Comparison of ENCODE assay signal across 15 mouse cellular contexts in the genomic region with DNA sequence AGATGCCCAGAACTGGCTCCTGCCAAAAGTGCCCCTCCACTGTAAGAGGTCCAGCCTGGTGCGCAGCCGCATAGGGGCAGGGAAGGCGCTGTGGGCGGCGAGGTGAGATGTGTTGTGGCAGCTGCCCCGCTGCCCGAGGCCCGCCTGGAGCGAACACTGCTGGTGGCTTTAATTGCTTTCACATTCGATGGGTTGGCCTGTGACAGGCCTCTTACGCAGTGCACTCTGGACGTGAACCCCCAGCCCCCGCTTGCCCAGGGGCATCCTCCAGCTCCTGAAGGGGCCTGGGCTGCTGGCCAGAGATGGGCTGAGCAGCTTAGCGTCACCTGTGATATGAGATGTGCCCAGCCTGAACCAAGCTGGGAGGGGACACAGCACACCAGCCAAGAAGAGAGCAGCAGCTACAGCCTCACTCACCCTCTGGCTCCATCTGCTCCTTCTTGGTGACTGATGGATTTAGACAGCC. TPM values are rescaled to one million over a fixed set of nuclear protein-coding genes. Genes with fewer than 3 reads are reported as not detected.
DNase-seq lines count a peak whose midpoint lies in the region; ATAC-seq lines count a peak whose summit lies in the region.
"Had no signal": no experiment of that assay in that cellular context is flagged by ENCODE, and none has a peak within 500 bp of the region (broad histone marks: within the 10 kb centered on the region; RNA-seq: fewer than 3 reads in every experiment).

No protein-coding gene starts in this region.

- no peaks in the 10 kb centered on the region for H3K9me3 ChIP-seq in midbrain, embryonic 13.5 days
- no peaks in the 10 kb centered on the region for H3K9me3 ChIP-seq in midbrain, embryonic 10.5 days (replicated peaks)
- H3K9me3 ChIP-seq: forebrain, embryonic 12.5 days had no signal

- H3K27me3 ChIP-seq in midbrain, embryonic 13.5 days = peaks cover 16% of the 10 kb centered on the region
- peaks cover 23% of the 10 kb centered on the region for H3K27me3 ChIP-seq in midbrain, embryonic 10.5 days (ENCODE audit: low read depth, poor library complexity, severe bottlenecking)

- peak; percentile 38; the same call in 1 of the 2 replicates for ATAC-seq in midbrain, embryonic 13.5 days

- DNase-seq in heart, adult 11 months = peak; percentile 86
- no peak for DNase-seq in heart, adult 9 months (ENCODE audit: low spot score in 2 of 2)
- no peak for DNase-seq in midbrain, embryonic 10.5 days (ENCODE audit: low spot score)
- peak; percentile 59 to 66 for DNase-seq in cerebellum, postnatal 25 days
- no peak for DNase-seq in thymus, postnatal 25 days
- no peak for DNase-seq in ovary, postnatal 14 days (ENCODE audit: low spot score)
- DNase-seq: heart, adult 2 months; lung, adult 2 months; right cerebral cortex, postnatal 25 days; thymus, postnatal 4 days had no signal

- H3K4me2 ChIP-seq in midbrain, embryonic 13.5 days (replicated peaks) = no peak overlapping the region
- H3K4me2 ChIP-seq: forebrain, embryonic 12.5 days had no signal

- peaks cover 45% of the 10 kb centered on the region for H3K36me3 ChIP-seq in midbrain, embryonic 13.5 days
- H3K36me3 ChIP-seq in midbrain, embryonic 10.5 days = peaks cover 55% of the 10 kb centered on the region

- no peak overlapping the region for H3K9ac ChIP-seq in midbrain, embryonic 13.5 days (replicated peaks)
- H3K9ac ChIP-seq: forebrain, embryonic 12.5 days had no signal

- 0 out of 2 replicates have a peak, but pooled peaks cover 12% of the 10 kb centered on the region for H3K4me1 ChIP-seq in midbrain, embryonic 13.5 days (replicated peaks)
- 0 out of 2 replicates have a peak, but pooled peaks cover 2% of the 10 kb centered on the region for H3K4me1 ChIP-seq in midbrain, embryonic 10.5 days
- H3K4me1 ChIP-seq: forebrain, embryonic 12.5 days had no signal

- H3K4me3 ChIP-seq in midbrain, embryonic 13.5 days (replicated peaks) = no peak overlapping the region
- H3K4me3 ChIP-seq in midbrain, embryonic 10.5 days = no peak overlapping the region
- H3K4me3 ChIP-seq: forebrain, embryonic 12.5 days; heart, adult 2 months had no signal

- WGBS in midbrain, embryonic 13.5 days = 78% methylated on average over 14 of the region's 14 CpGs
- whole genome bisulfite sequencing in midbrain, embryonic 10.5 days = 90% methylated on average over 14 of the region's 14 CpGs

- no peak overlapping the region for H3K27ac ChIP-seq in midbrain, embryonic 13.5 days
- no peak overlapping the region for H3K27ac ChIP-seq in midbrain, embryonic 10.5 days (replicated peaks)
- H3K27ac ChIP-seq: forebrain, embryonic 12.5 days; heart, adult 2 months had no signal

RNA-seq across cellular contexts. Expression of a gene that starts 5.3 kb away (rescaled TPM):
- polyA plus RNA-seq in midbrain, embryonic 13.5 days (2015; fragmentation: Nextera tagmentation; extraction: Ambion mirVana) = 0.48 and 0.62 TPM in 2 replicates
- 0.06 and 0.19 TPM in 2 replicates for polyA plus RNA-seq in midbrain, embryonic 10.5 days (2016; fragmentation: Nextera tagmentation; extraction: Ambion mirVana)
- polyA plus RNA-seq: heart, postnatal 0 days; large intestine, adult 2 months; lung, adult 2 months had no signal

RNA-seq across cellular contexts. Expression of a gene that starts 12.9 kb away (rescaled TPM):
- 0.12 TPM in 1 of 2 replicates, not detected in the other for polyA plus RNA-seq in midbrain, embryonic 13.5 days (2015; fragmentation: Nextera tagmentation; extraction: Ambion mirVana)
- 0.34 TPM in 1 of 2 replicates, not detected in the other for polyA plus RNA-seq in midbrain, embryonic 10.5 days (2016; fragmentation: Nextera tagmentation; extraction: Ambion mirVana)
- polyA plus RNA-seq: heart, postnatal 0 days; intestine, embryonic 14.5 days; large intestine, adult 2 months had no signal

RNA-seq across cellular contexts. Expression of a gene that starts 12.9 kb away (rescaled TPM):
- polyA plus RNA-seq in midbrain, embryonic 13.5 days (2015; fragmentation: Nextera tagmentation; extraction: Ambion mirVana) = 56.9 and 58.0 TPM in 2 replicates
- polyA plus RNA-seq in midbrain, embryonic 10.5 days (2016; fragmentation: Nextera tagmentation; extraction: Ambion mirVana) = 64.8 and 67.8 TPM in 2 replicates

RNA-seq across cellular contexts. Expression of a gene that starts 28.0 kb away (rescaled TPM):
- polyA plus RNA-seq in midbrain, embryonic 13.5 days (2015; fragmentation: Nextera tagmentation; extraction: Ambion mirVana) = 19.1 and 21.1 TPM in 2 replicates
- 27.6 and 29.5 TPM in 2 replicates for polyA plus RNA-seq in midbrain, embryonic 10.5 days (2016; fragmentation: Nextera tagmentation; extraction: Ambion mirVana)

RNA-seq across cellular contexts. Expression of a gene that starts 38.1 kb away (rescaled TPM):
- 44.3 and 47.1 TPM in 2 replicates for polyA plus RNA-seq in midbrain, embryonic 13.5 days (2015; fragmentation: Nextera tagmentation; extraction: Ambion mirVana)
- polyA plus RNA-seq in midbrain, embryonic 10.5 days (2016; fragmentation: Nextera tagmentation; extraction: Ambion mirVana) = 29.8 and 33.6 TPM in 2 replicates

Comparison
In these comparisons a context has a peak if more than half of its experiments do, and no peak if none do; other contexts are left out.
1. DNase-seq: peak in heart, adult 11 months (single experiment) and cerebellum, postnatal 25 days (2 of 2); none in heart, adult 9 months (0 of 2), midbrain, embryonic 10.5 days (single experiment), thymus, postnatal 25 days (single experiment) and ovary, postnatal 14 days (single experiment).